Mouse (Mus musculus) NIH3T3 (cell line): Measurements from ENCODE around the gene Mzt1.
A peak's percentile ranks its signal among the peaks of the same experiment; 100 is the strongest.
"Not testable (repeated sequence)": the region's sequence is repeated elsewhere in the genome, so short reads cannot be mapped to it uniquely, and the experiment has no call there.

ENCODE experiments used
- DNase-seq: peaks from one replicate; pipeline ENCODE4 v3.0.0-alpha.2; 2012; ENCODE audit warnings: low read depth

The Mzt1 gene

GRCm38 (mm10) chr14:99046031-99046781 lies at the start of gene Mzt1, which contains the start of gene Bora:
Gene Mzt1 (minus strand): TSS chr14:99046134.
Gene Bora (plus strand): TSS chr14:99046222.
- peak; percentile 96 for DNase-seq

DNA sequence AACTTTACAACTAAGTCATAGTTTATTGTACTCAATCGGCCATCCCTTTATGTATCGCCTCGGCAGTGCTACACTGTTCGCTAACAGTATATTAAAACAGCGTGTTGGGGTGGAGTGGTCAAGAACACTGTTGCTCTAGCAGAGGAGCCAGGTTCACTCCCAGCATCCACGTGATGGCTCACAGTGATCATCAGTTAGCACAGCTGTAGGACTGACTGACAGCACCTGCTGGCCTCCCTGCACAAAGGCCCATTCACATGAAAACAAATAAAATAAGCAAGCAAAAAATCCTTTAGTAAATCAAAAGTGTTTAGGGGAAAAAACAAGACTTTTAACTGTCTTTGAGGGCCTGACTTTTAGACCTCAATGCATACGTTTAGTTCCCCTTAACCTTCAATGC lies 43.0 kb upstream of the Mzt1 start:
- DNase-seq: no peak

DNA sequence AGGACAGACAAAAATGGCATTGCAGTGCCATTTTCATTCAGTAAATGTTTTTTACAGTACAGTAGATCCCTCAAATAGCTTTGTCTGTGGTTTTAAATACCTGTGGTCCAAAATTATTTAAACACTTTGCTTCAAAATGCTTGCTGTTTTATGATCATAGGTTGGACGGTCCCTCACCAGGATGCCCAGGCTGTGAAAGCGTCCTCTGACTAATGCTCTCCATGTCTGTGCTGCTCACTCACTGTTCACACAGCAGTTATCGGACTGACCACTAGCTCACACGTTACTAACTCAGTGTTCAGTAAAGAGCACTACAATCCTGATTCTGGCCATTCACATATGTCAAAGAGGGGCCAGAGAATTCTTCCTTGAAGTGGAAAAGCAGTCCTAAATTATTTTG lies 25.2 kb upstream of the Mzt1 start:
- DNase-seq: peak; percentile 16

GRCm38 (mm10) chr14:99063091-99063490 lies 17.2 kb upstream of the Mzt1 start:
- DNase-seq: no peak

DNA sequence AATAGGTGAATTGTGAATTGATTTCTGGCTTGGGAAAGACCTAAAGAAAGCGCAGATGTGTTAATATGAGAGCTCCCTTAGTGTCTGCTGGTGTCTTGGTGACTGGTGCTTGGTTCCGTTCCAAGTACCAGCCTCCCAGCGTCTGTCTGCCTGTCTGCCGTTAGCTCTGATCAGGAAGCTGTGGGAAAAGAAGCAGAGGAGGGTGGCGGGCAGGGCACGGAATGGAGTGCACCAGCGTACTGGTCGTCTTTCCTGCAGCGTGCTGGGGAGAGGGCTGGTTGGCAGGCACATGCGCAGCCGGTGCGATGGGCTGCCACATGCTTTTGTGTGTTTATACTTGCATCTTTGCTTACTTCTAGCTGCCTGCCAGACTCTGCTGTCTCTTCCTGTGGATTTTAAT lies 14.7 kb upstream of the Mzt1 start:
- no peak for DNase-seq

- DNase-seq: no peak
These were observed 13.1 kb upstream of the Mzt1 start for GRCm38 (mm10) chr14:99058959-99059586.

GRCm38 (mm10) chr14:99046782-99047181 lies 848 bp upstream of the Mzt1 start:
- peak; percentile 40 for DNase-seq

GRCm38 (mm10) chr14:99045378-99046030 lies 430 bp downstream of the Mzt1 start:
- DNase-seq: peak; percentile 22

- DNase-seq: no peak
These were observed 1.2 kb downstream of the Mzt1 start for GRCm38 (mm10) chr14:99044718-99045117.

DNA sequence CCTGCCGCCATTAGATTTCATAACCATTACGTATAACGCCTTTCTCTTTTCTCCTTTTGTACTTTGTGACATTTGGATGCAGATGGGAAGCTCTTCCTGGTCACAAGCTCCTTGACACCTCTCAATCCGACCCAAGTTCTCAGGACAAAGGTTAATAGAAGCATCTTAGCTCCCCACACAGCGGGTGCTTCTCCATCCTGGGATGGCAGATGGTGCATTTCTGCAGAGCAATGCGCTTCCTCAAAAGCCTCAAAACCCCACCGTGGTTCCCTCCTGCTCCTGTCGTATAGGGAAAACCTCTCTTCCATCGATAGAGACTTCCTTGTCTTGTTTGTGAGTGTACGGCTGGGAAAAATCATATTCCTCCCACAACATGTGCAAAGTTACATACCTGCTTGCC lies 1.8 kb downstream of the Mzt1 start:
- no peak for DNase-seq

- DNase-seq: no peak
These were observed 2.4 kb downstream of the Mzt1 start for GRCm38 (mm10) chr14:99043499-99043898.

GRCm38 (mm10) chr14:99041416-99041815 lies 4.5 kb downstream of the Mzt1 start:
- DNase-seq: no peak

- not testable (repeated sequence) for DNase-seq
These were observed 6.6 kb downstream of the Mzt1 start for GRCm38 (mm10) chr14:99039308-99039707.

GRCm38 (mm10) chr14:99037703-99038102 lies 8.2 kb downstream of the Mzt1 start:
- DNase-seq: no peak

- no peak for DNase-seq
These were observed 9.9 kb downstream of the Mzt1 start for GRCm38 (mm10) chr14:99036039-99036438.

DNA sequence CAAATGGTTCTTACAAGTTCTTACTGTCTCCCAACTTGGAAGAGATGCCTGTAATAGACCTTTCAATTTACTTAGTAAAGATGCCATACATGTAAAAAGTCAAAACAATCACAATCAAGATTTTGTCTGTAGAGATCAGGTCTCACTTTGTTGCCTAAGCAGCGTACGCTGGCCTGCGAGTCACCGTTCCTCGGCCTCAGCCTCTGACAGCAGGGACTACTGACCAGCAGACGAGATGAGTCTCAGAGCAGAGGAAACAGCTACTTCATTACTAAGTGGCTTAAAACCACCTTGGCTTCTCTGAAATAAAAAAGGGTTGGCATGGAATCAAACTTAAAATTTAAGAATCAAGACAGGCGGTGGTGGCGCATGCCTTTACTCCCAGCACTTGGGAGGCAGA lies 11.1 kb downstream of the Mzt1 start:
- not testable (repeated sequence) for DNase-seq

DNA sequence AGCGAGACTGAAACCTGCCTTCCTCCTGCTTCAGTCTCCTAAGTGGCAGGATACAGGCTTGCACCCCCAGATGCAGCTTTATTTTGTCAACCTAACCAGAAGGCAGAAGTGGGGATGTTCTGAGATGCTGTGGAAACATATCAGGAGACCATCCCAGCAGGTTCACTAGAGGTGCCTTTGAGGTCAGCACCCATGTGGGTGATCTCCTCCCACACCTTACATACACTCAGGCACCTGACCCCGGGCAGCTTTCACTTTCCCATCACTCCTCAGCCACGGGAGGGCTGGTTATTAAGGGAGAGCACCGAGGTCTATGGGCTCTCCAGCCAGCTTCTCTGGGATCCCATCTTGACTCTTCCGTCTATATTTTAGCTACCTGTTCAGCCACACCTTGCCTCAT lies 13.3 kb downstream of the Mzt1 start:
- DNase-seq: no peak

GRCm38 (mm10) chr14:99031337-99031873 lies 14.5 kb downstream of the Mzt1 start:
- DNase-seq: no peak

GRCm38 (mm10) chr14:99029987-99030386 lies 15.9 kb downstream of the Mzt1 start:
- no peak for DNase-seq

DNA sequence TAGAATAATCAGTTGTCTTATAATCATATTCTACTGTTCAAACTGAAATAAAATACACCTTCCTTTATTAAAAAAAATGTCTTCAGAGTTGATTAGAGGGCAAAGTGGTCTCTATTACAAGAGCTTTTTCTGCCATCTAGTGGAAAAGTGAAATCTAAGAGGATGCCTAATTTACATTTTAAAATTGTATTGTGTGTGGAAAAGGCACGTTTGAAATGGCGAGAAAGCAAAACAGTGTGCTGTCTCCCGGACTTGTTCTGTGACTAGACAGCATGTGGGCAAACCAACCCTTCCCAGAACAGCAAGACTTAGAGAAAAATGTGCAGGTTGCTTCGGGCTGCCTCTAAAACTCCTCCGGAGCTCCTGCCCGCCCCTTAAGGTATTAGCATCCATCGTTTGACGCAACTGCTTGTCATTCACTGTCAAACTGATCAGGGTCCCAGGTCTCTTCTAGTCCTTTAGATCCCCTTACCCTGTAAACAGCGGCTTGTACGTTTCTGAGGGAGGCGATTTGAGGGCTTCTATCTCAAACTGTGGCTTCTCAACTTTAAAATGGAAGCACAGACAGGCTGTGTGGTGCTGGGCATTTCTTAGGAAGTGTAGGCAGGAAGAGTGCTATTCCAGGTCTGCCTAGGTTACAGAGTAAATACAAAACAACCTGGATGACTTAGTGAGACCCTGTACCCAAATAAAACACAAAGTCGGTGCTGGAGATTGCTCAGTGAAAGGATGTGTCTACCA lies 23.4 kb downstream of the Mzt1 start:
- DNase-seq: peak; percentile 32

DNA sequence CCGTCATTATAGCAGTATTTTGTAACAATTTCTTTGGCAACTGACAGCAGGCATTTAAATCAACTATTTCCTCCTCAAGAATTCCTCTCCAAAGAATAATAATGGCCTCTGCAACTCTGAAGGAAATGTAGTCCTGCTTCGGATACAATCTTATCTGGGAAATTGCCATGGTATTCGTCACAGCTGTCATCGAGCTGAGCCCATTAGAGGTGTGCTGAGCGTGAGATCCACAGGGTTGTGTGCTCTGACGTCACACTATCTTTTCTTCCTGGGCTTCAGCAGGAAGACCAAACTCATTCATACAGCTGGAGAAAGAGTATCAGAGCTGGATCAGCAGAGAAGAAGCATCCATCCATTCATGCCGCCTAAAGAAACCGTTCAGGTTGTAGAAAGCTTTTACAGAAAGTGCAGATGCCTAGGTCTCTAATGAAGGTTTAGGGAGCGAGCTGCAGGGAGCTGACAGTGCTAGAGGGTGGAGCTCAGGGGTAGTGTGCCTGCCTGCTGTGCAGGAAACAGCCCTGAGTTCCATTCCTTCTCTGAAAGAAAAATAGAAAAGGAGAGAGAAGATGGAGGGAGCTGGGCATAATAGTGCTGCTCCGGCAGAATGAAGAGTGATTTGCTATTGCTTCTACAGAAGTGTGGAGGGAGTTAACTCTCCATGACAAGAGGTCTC lies 26.7 kb downstream of the Mzt1 start:
- peak; percentile 3 for DNase-seq

GRCm38 (mm10) chr14:99018691-99019090 lies 27.2 kb downstream of the Mzt1 start:
- no peak for DNase-seq
